Mouse (Mus musculus) urinary bladder, postnatal 4 days (tissue): Measurements from ENCODE around the gene Hacd3.
"Not testable (repeated sequence)": the region's sequence is repeated elsewhere in the genome, so short reads cannot be mapped to it uniquely, and the experiment has no call there.

Source experiments
- DNase-seq, 2 experiments: peaks; one replicate each; pipeline ENCODE4 v3.0.0; 2021 to 2022; ENCODE audit warnings: low spot score in 2 of 2

Gene Hacd3

DNA sequence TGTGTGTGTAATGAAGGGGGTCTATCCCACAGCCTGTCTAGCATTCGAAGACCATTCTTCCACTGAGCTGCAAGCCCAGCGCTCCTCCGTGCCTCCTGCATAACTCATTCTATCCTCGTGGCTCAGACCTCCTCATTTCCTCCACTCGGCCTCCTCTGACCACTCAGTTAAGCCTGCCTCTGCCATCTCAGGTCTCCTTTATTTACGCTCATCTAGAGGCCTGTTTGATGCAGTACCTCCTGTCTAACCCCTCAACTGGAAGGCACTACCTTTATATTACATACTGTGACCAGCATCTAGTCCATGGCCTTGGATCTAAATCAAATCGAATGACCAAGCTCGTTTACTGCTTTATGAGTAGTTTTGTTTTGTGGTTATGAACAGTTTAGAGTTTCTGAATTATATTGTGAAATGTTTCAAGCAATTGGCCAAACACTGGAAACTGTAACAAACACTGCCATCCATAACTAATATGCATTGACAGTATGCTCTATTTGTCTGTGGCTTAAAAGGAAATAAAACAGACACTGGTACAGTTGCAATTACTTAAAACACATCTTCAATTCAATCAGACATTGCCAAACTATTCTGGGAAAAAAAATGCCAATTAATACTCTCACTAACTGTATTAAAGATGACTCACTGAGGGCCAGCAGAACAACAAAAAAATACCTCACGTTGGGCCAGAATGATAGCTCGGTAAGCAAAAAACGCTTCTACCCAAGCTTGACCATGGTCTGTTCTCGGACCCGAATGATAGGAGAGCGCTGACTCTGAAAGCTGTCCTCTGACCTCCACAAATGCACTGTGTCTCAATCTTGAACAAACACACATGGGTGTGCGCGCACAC is 4.3 kb downstream of the Hacd3 start:
- no peak for DNase-seq

DNA sequence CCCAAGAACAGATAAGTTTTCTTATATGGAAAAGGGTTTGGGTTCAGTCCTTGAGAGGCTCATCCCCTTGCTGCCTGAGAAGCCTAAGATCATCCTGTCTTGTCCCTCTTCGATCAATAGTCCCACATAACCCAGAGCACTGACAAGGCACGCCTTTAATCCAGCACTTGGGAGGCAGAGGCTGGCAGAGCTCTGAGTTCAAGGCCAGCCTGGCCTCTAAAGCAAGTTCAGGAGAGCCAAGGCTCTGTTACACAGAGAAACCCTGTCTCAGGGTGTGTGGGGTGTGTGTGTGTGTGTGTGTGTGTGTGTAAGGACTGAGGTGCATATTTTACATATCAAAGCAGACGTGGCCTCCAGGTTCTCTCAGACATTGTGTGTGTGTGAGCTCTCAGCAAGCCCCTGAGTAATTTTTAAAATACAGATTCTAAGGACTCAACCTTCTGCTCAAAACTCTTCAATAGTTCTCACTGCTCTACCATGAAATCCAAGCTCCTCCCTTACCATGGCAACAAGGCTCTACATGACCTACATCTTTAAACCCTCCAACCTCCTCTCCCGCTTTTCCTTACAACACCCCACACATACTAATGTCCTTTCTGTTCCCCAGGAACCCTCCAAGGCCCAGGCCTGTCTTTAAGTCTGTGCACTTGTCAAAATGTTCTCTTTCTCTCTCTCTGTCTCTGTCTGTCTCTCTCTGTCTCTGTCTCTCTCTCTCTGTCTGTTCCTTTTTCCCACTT is 5.1 kb downstream of the Hacd3 start:
- no peak for DNase-seq

DNA sequence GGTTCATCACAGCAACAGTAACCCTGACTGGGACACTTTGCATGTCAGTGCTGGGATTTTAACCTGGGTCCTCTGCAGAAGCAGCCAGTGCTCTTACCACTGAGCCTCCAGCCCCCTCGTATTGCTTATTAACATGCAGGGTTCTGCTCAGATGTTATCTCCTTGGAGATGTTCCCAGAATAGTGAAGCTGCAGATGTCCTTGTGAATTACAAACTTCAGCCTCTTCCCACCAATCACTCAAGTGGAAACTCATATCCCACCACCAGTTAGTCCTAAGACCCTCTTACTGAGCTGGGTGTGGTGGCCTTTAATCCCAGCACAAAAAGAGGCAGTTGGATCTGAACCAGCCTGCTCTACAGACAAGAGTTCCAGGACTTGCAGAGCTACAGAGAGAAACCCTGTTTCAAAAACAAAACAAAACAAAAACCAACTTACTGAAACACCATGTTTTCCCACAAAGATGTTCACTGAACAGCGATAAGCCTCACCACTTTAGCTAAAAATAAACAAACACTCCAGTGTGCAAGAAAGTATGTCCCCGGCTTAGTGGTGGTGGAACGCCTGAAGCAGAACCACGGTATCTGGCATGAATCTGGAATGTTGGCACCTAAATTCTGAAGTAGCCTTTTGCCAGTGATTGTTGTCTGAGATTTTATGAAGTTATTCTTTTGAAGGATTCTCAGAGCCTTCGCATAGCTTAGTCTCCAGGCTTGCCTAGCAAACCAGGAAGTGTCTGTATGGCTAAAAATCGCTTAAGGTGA is 5.9 kb downstream of the Hacd3 start:
- no peak for DNase-seq

DNA sequence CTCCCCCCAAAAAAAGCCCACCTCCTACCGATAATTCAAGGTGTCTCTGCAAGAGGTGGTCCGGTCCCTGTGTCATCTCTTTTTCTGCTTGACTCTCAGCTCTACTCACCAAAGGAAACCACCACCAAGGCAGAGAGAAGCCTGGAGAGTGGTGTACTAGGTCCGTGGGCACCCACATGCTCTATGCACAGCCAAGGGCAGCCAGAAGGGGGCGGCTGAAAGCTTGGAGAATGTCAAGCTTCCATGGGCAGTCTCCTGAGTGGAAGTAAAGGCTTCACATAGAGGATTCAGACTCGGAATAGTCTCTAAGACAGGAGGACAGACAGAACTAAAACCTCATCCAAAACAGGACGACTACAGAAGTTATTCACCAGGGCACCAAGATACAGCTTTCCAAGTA is 10.2 kb downstream of the Hacd3 start:
- no peak for DNase-seq

DNA sequence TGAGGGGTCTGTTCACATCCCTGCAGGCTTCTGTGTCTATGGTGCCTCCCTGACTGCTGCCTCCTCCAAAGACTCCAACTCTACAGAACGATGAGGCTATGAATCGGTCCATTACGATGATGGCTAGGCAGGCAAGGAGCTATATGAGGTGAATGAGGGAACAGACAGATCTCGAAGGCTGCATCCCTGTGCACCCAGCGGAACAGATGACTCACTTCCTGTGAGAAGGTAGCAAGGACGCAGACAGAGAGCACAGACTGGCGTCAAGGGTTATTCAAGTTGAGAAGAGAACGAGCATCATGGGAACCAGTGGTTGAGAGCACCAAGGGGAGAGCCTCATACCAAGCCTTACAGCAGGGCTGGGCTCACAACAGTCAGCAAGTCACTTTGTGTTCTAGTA is 10.9 kb downstream of the Hacd3 start:
- DNase-seq = no peak

DNA sequence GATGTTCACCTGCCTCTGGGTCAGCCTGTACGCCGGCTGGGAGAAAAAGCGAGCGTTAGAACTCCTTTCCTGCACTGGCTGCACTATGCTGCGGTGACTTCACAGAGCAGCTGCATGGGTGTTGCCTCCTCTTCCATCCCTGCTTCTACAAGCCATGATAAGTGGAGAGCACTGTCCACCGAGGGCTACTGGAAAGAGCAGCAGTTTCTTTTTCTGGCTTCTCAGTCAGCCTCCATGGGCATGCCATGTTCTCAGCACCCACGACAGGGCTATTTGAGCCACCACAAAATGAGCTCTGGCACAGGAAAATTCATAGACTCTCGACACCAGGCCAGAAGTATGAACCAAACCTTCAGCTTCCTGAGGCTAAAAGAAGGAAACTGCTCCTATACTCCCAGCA is 15.8 kb downstream of the Hacd3 start:
- DNase-seq = no peak

DNA sequence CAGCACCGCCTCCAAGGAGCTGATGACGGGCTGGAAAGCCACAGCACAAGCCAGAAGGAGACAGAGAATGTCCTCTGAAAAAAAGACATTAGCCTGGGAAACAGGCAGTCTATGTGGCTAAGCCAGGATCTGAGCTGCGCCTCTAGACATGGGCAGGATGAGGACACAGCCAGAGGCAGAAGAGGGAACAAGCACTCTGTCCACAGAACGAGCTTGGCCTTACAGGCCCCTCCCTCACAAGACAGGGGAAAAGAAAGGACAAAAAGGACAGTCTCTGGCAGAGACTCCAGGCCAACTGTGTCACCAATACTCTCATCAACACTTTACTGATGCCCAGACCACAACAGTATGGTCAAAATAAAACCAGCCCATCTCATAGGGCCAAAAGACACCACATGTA is 20.0 kb downstream of the Hacd3 start:
- DNase-seq = no peak

DNA sequence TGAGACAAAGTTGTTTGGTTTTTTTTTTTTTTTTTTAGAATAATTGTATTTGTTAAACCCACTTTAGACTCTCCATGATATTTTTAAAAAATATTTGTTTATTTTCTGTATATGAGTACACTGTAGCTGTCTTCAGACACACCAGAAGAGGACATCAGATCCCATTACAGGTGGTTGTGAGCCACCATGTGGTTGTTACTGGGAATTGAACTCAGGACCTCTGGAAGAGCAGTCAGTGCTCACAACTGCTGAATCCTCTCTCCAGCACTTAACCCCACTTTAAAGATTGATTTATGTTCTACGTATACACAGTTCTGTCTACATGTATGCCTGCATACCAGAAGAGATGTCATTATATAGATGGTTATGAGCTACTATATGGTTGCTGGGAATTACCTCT is 26.0 kb downstream of the Hacd3 start:
- not testable (repeated sequence) for DNase-seq

DNA sequence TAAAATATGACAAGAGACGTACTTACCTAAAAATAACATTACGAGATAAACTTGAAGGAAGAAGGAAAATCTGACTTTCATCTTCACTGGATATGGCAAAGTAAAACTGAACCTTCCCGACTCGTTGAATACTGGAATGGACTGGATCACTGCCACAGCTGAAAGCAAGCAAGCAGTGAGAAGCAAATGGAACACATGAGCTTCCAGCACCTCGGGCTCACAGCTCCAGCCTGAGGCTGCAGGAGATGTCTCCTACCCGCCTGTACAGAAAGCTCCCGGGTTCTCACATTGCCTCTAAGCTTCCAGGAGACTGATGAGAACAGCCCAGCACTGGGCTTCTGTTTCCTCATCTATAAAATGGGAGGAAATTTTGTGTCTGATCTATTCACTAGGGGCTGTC is 31.2 kb downstream of the Hacd3 start:
- no peak for DNase-seq

DNA sequence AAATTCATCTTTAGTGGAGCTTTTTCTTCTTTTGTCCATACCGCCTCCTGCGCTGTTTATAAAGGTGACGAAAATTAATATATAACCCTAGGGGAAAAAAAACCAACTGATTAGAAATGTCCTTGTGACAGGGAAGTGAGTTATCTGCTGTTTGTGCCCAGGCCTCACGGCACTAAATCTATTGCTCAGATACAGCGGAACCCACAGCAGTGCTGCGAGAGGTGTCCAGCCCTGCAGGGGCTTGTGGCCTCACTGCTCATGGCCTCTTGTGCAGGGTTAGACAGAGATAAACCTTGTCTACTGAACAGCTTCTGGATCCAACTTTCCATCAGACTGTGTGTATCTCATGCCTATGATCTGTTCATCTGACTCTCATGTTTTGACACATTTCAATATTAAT is 33.0 kb downstream of the Hacd3 start:
- no peak for DNase-seq

DNA sequence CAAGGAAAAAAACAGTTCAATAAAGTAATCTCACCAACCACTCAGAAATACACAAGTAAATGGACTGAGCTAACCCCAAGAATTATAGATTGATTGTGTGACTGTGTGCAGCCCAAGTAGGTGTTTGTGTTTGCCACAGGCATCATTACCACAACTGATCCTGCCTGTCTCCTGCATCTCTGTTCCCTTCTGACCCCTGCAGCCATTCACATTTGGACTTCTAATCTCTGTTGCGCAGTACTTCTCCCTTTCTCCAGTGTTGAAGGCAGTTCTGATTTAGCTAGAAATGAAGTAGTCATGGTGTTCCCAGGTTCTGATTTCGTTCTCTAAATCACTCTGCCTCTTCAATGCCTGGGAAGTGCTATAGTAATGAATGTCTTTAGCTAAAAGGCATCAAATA is 33.8 kb downstream of the Hacd3 start:
- DNase-seq = no peak

DNA sequence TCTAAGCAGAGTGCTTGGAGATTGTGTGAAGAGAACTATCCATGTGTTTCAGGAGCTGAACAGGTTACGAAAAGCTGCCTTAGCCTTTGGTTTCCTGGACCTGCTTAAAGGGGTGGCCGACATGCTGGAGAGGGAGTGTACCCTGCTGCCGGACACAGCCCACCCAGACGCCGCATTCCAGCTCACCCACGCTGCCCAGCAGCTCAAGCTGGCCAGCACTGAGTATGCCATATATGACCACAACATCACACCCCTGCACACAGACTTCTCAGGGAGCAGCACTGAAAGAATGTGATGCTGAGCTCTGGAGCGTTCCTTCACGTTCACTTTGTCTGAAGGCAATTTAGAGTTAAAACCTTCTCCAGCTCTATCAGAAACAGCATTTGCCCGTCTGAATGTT is 35.7 kb downstream of the Hacd3 start:
- peak in 1 of 2 experiments; percentile 25 for DNase-seq

DNA sequence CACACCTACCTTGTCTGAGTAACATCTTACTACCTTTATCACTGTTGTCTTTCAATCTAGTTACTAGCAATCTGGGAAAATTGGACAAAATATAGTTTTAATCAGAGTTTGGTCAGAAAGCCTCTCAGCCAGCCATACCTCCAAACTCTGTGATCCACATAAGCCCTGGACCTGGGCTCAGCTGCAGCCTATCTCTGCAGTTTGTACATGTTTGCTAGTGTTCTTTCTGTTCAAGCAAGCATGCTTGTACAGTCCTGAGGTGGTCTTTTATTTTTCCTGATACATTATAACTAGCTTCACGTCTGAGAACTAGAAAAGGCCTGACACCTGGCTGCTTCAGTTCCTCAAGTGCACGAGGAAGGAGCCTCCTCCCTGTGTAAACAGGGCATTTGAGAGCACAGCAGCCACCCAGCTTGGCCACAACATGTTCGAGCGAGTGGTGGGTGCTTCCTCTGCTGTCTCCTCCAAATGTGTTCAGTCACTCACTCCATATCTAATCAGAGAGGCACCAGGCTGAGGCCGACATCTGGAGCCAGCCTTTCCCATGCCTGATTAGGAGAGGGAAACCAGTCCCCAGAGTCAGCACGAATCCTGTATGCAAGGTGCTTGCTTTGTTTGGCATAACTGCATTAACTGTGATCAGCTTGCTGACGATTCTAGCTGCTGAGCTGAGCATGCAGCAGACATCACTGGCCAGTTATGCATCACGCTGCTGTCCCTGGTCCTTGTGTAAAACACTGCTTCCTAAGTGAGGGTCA is 36.3 kb downstream of the Hacd3 start:
- DNase-seq = no peak

DNA sequence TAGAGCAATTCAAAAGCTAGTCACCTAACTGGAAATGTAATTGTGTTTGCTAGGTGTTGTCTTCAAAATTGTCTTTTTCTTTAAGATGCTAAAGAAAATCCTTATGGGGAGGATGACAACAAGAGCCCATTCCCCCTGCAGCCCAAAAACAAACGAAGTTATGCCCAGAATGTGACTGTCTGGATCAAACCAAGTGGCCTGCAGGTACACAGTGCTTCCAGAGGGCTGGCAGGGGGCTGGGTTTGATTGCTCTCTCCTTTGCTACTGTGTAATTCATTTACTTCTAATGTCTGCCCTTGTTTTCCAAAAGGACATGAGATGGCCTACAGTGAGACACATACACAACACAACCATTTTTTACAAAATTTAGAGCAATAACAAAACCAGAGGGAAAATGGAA is 39.6 kb downstream of the Hacd3 start:
- no peak for DNase-seq

DNA sequence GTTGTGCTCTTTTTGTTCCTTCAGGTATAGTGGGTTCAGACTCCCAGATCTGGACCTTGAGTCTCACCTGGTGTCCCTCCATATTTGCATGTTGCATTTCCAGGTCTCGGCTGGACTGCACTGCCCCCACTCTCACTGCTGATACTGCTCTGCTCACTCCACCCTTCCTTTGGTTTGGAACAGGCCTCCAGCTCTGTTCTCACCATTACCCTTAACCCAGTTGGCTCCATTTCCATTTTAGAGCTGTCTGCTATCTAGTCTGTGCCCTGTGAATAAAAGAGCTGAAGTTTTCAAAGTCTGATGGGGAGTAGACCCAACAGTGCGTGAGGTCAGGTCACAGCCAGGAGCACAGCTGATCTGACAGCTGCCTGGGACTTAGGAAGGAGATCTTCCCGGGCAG is 40.9 kb downstream of the Hacd3 start:
- no peak for DNase-seq

DNA sequence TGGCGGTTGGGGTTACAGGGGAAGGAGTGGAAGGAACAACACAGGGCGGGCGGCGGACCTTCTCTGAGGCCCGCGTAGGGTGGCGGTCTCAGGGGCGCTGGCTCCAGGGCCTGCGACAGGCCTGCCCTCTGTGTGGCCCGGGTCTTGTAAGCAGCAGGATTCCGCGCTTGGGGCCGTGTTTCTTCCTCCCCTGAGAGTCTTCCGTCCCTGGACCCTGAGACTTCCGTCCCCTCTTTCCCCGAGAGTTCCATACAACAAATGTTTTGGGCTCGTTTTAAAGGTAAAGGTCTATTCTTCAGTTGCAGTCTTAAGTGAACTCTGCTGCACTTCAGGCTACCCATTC is 60.5 kb downstream of the Hacd3 start:
- DNase-seq = no peak

DNA sequence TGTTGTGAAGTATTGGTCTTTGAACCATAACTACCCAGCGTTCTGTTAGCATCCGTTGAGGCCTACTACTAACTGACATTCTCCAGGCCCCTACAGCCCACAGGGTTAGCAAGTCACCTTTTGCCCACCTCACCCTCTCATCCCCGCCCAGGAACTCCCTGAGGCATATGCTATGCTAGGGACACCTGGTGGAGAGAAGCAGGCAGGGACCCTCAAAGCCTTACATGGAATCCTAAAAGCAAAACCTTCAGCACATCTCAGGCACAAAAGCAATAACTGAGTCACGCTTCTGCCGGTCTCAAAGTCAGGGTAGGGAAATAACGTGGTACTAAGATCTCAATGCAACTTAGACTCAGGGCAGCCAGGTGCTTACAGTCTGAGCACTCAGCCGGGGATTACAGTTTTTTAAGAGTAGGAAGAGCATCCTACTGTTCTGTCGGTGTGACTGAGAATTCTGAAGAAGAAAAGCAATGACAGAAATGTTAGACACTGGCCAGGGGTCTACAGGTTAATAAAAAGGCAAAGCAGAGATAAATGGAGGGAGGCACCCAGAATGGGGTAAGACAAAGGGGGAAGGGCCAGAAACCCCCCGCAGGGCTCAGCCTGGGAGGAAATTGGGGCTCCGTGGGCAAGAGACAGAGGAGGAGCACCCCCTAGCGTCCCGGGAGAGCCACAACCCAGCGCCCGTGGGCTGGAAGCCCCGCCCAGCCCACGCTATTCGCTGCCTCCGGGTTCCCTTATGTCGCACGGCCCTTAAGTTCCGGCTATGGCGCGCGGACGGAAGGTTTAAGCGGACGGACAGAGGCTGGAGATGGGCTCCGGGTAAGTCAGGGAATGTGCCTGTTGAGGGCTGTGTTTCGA is 61.1 kb downstream of the Hacd3 start, which contains the start of gene Ints14:
Gene Ints14, plus strand, starts transcription at position 789 of the 861 bp plus-strand sequence.
- DNase-seq = peak; percentile 93 to 95

DNA sequence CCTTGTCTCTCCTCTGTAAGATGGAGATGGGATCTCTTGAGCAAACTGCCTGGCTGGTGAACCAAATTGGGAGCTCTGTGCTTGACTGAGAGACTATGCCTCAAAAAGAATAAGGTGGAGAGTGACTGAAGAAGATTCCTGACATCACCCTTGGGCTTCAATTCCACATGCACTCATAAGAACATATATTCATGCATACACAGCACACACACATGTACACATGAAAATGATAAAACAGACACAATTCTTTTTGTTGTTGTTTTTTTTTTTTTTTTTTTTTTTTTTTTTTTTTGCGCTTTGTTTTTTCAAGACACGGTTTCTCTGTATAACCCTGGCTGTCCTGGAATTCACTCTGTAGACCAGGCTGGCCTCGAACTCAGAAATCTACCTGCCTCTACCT is 64.2 kb downstream of the Hacd3 start:
- DNase-seq = no peak

DNA sequence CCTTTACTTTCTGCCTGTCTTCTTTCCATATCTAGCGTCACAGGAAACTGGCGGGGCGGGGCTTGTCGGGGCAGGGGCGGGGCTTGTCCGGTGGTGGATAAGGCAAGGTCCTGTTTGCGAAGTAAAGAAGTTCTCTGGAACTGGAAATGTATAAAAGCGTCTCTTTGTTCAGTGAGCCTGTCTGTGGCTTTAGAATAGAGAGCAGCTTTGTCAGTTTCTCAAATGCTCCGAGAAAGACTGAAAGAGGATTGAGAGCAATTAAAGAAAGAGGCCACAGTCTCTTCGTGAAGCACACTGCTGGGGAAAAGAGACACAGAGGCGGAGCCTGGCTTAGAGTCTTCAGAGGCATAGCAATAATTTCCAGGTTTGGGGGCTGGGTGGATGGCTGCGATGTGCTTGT is 65.2 kb downstream of the Hacd3 start:
- no peak for DNase-seq

DNA sequence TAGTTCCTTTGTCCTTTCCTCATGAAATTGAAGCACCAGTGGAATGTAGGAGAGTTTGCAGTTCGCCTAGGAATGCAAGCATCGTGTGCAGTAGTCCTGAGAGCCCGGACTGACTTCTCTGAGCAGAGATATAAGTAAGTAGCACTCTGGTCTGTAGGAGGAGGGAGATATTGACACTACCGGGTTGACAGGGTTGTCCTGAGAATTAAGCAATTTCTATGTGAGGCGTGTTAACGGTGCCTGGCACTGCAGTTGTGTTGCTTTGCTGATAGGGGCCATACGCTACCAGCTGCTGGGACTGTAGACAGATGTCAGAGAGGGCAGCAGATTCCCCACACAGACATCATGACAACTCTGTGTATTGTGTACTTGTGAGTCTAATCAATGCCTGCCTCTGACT is 68.3 kb downstream of the Hacd3 start:
- DNase-seq = no peak

DNA sequence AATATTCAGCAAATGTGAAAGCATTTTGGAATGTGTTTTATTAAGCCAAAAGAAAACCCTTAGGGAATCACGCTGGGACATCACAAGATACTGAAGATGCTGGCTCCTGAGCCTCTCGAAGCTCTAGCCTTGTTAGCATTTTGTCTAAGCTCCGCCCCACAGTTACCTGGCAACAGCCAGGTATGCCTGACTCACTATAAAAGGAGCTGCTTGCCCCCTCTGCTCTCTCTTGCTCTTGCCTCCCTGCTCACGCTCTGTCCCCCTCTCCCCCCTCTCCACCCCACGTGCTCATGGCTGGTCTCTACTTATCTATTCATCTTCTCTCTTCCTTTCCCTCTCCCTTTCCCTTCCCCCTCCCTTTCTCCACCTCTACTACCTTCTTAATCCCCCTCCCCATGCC is 69.4 kb downstream of the Hacd3 start:
- DNase-seq = no peak
